In genomic region chr10:88514495-88514894, GRCm38 (mm10) we compare ENCODE assay signal across 9 mouse cellular contexts. TPM values are rescaled to one million over a fixed set of nuclear protein-coding genes. Genes with fewer than 3 reads are reported as not detected.
A peak's percentile ranks its signal among the peaks of the same experiment; 100 is the strongest.
DNase-seq lines count a peak whose midpoint lies in the region; TF ChIP-seq lines count a peak whose summit lies in the region.
"Had no signal": no experiment of that assay in that cellular context is flagged by ENCODE, and none has a peak within 500 bp of the region (broad histone marks: within the 10 kb centered on the region; RNA-seq: fewer than 3 reads in every experiment).

No protein-coding gene starts in this region.

- 56% methylated on average over 2 of the region's 2 CpGs for whole genome bisulfite sequencing in thymus, adult 2 months

- no peak for TF ChIP-seq POLR2A in thymus, adult 2 months (IDR thresholded peaks at IDR 0.05; ENCODE audit: control insufficient read depth, extremely low read depth, insufficient read depth, low read length, poor library complexity)

- H3K27me3 ChIP-seq in thymus, adult 2 months (ENCODE audit: control insufficient read depth, insufficient read depth, low read length) = no peaks in the 10 kb centered on the region
- H3K27me3 ChIP-seq: neural tube, embryonic 13.5 days had no signal

- H3K36me3 ChIP-seq in thymus, adult 2 months (ENCODE audit: control insufficient read depth, insufficient read depth, low read length) = no peaks in the 10 kb centered on the region
- H3K36me3 ChIP-seq: neural tube, embryonic 13.5 days had no signal

- no peak overlapping the region for H3K27ac ChIP-seq in thymus, adult 2 months (ENCODE audit: control insufficient read depth, insufficient read depth, low read length)
- H3K27ac ChIP-seq: neural tube, embryonic 13.5 days had no signal

- H3K4me3 ChIP-seq in thymus, adult 2 months (ENCODE audit: control insufficient read depth, insufficient read depth, low read length) = no peak overlapping the region
- H3K4me3 ChIP-seq: neural tube, embryonic 13.5 days had no signal

- H3K4me1 ChIP-seq in thymus, adult 2 months (replicated peaks; ENCODE audit: control insufficient read depth, insufficient read depth, low read length) = no peaks in the 10 kb centered on the region
- H3K4me1 ChIP-seq: neural tube, embryonic 13.5 days had no signal

- TF ChIP-seq CTCF in thymus, adult 2 months (IDR thresholded peaks at IDR 0.05; ENCODE audit: borderline replicate concordance, control insufficient read depth, extremely low read depth, insufficient read depth, low read length, poor library complexity) = no peak

- DNase-seq in thymus, adult 2 months = peak; percentile 20
- DNase-seq in thymus, postnatal 10 days (ENCODE audit: low spot score in 2 of 2) = no peak
- DNase-seq in adrenal gland, adult 8-10 months = peak; percentile 71
- peak; percentile 51 for DNase-seq in gastrocnemius, postnatal 25 days
- peak; percentile 39 to 52 for DNase-seq in layer of hippocampus, adult 8-10 months (ENCODE audit: low spot score in 2 of 2)
- DNase-seq in lung, postnatal 25 days (ENCODE audit: low spot score) = peak; percentile 64
- peak; percentile 42 to 73 for DNase-seq in urinary bladder, postnatal 4 days (ENCODE audit: low spot score in 2 of 2)

RNA-seq across cellular contexts. Expression of gene Chpt1, which starts 10.6 kb away (rescaled TPM):
- polyA plus RNA-seq in thymus, adult 2 months (2012; rRNA removed) = 28.7 and 44.0 TPM in 2 replicates
- 100 to 1,000 TPM in 3 of 4 experiments, 10 to 100 TPM in 1; 96.9 to 281 (median 196) TPM for total RNA-seq in adrenal gland, adult 8-10 months (2022)
- 100 to 1,000 TPM; 102 to 103 TPM for total RNA-seq in gastrocnemius, postnatal 25 days (2021)
- total RNA-seq in layer of hippocampus, adult 8-10 months (2022) = 10 to 100 TPM; 43.7 to 52.5 (median 46.0) TPM

RNA-seq across cellular contexts. Expression of gene Sycp3, which starts 55.1 kb away (rescaled TPM):
- polyA plus RNA-seq in thymus, adult 2 months (2012; rRNA removed) = not detected in 2 replicates
- total RNA-seq in adrenal gland, adult 8-10 months (2022) = 1 to 10 TPM; 1.2 to 3.2 (median 1.7) TPM
- total RNA-seq in gastrocnemius, postnatal 25 days (2021) = not detected
- 1 to 10 TPM; 1.0 to 1.6 (median 1.1) TPM for total RNA-seq in layer of hippocampus, adult 8-10 months (2022)
- total RNA-seq: gastrocnemius, adult 8-10 months had no signal
- polyA plus RNA-seq: neural tube, embryonic 13.5 days had no signal

Comparison
In these comparisons a context has a peak if more than half of its experiments do, and no peak if none do; other contexts are left out.
1. DNase-seq: peak in thymus, adult 2 months (single experiment), adrenal gland, adult 8-10 months (single experiment), gastrocnemius, postnatal 25 days (single experiment), layer of hippocampus, adult 8-10 months (2 of 2), lung, postnatal 25 days (single experiment) and urinary bladder, postnatal 4 days (2 of 2); none in thymus, postnatal 10 days (0 of 2).